Mouse (Mus musculus) lung, adult 2 months (tissue): ENCODE results near the gene Cd320. TPM values are rescaled to one million over a fixed set of nuclear protein-coding genes. Genes with fewer than 3 reads are reported as not detected.
"Not testable (repeated sequence)": the region's sequence is repeated elsewhere in the genome, so short reads cannot be mapped to it uniquely, and the experiment has no call there.

ENCODE experiments used
- DNase-seq: peaks from one replicate; pipeline ENCODE4 v3.0.0; 2022
- H3K4me1 ChIP-seq: fragments of 200-500 bp; 2 replicates; pipeline ENCODE4 v1.6.1; 2011; ENCODE audit warnings: low read length; ENCODE audit not compliant: control insufficient read depth, insufficient read depth
- H3K4me3 ChIP-seq: fragments of 200-500 bp; replicated peaks from 2 replicates; pipeline ENCODE3; 2011; ENCODE audit warnings: low read depth, mild to moderate bottlenecking, control low read depth, low read length; ENCODE audit errors: extremely low read depth
- CTCF ChIP-seq: fragments of 200-500 bp; IDR thresholded peaks from 2 replicates; pipeline ENCODE4 v1.5.1; 2011; ENCODE audit warnings: mild to moderate bottlenecking, low read length, control low read depth; ENCODE audit not compliant: insufficient read depth
- POLR2A ChIP-seq: fragments of 200-500 bp; IDR thresholded peaks from 2 replicates; pipeline ENCODE4 v1.6.1; 2011; ENCODE audit warnings: low read depth, mild to moderate bottlenecking, control low read depth, low read length, borderline replicate concordance; ENCODE audit errors: extremely low read depth
- WGBS: fragments of 180-500 bp; shearing (Covaris S2); methylation state at CpG from one replicate; pipeline ENCODE4 v1.1.7; 2018; 5-methylcytosine and 5-hydroxymethylcytosine counted together
- polyA plus RNA-seq: library from polyadenylated mRNA; depleted of rRNA; stranded (reverse); fragments of >200 nt; gene quantifications from 2 replicates; pipeline ENCODE4 v1.2.3, GENCODE M21; 2012; rRNA removed

Cd320 gene
- polyA plus RNA-seq, 1 experiment = 28.3 TPM

DNA sequence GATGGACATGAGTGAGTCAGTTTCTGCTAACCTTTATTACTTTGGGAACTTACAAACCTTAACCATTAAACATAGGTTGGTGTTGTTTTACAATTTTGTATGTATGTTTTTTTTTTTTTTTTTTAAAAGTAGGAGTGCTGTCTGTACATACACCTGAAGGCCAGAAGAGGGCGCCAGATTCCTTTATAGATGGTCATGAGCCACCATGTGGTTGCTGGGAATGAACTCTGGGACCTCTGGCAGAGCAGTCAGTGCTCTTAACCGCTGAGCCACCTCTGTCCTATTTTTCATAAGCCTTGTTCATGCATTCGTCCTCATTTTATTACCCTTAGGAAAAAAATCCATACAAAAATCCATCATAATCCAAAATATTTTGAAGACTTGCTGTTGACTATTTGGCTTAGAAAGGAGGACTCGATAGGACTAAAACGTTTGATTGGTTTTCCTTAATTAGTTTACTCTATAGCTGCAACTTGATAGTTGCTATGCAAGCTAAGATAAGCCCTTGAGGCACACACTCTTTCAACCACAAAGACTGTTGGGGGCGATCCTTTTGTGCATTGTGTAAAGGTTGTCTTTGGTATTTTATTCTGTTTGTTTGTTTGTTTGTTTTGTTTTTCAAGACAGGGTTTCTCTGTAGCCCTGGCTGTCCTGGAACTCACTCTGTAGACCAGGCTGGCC lies 54.4 kb downstream of the Cd320 start:
- Histone ChIP-seq H3K4me1 (no peaks in the 10 kb centered on the region), H3K4me3 (no peak overlapping the region)
- 42% methylated on average over 6 of the region's 6 CpGs for WGBS
- TF ChIP-seq CTCF (peak; percentile 54), POLR2A (no peak)
- no peak for DNase-seq

DNA sequence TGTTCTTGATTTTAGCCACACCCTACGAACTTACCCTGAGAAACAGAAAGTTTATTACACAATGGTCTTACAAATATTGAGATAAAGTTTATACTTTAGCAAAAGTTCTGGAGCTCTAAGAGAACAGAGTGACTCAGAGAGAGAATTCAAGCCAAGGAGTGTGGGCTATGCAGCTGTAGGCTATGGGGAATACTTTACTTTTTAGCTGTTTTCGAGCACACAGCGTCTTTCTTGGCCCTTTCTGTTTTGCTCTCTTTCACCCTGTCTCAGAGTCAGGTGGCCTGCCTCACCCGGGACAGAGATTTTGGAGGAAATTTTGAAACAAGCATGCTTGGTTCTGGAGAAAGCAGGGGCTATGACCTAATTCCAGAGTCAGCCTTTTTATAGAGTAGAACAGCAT lies 55.3 kb downstream of the Cd320 start:
- DNase-seq, H3K4me1 ChIP-seq, H3K4me3 ChIP-seq: not testable (repeated sequence)
- 71% methylated on average over 4 of the region's 4 CpGs for WGBS

Other genes starting within 250 kb of the Cd320 start
- 70.2 and 76.4 TPM in 2 replicates for gene Zfp414, start 214.0 kb upstream of the Cd320 start, polyA plus RNA-seq
- gene Pram1, start 205.0 kb upstream of the Cd320 start, polyA plus RNA-seq = 0.06 TPM in 1 of 2 replicates, not detected in the other
- gene Hnrnpm, start 156.2 kb upstream of the Cd320 start, polyA plus RNA-seq = 72.4 and 83.8 TPM in 2 replicates
- gene March2, start 124.4 kb upstream of the Cd320 start, polyA plus RNA-seq = 114 and 126 TPM in 2 replicates
- 389 and 406 TPM in 2 replicates for gene Rab11b, start 82.6 kb upstream of the Cd320 start, polyA plus RNA-seq
- 34.6 and 87.6 TPM in 2 replicates for gene Angptl4, start 61.3 kb upstream of the Cd320 start, polyA plus RNA-seq
- gene Kank3, start 32.6 kb upstream of the Cd320 start, polyA plus RNA-seq = 395 and 450 TPM in 2 replicates
- gene Rps28, start 18.5 kb upstream of the Cd320 start, polyA plus RNA-seq = 506 and 507 TPM in 2 replicates
- 334 and 389 TPM in 2 replicates for gene Ndufa7, start 18.5 kb upstream of the Cd320 start, polyA plus RNA-seq
- gene Gm7029, start 30.7 kb downstream of the Cd320 start, polyA plus RNA-seq = not detected in 2 replicates
- gene Kifc1, start 47.6 kb downstream of the Cd320 start, polyA plus RNA-seq = 1.2 and 3.0 TPM in 2 replicates
- 0.33 and 0.41 TPM in 2 replicates for gene Platr17, start 62.0 kb downstream of the Cd320 start, polyA plus RNA-seq
- 33.7 and 35.9 TPM in 2 replicates for gene Daxx, start 66.3 kb downstream of the Cd320 start, polyA plus RNA-seq
- 225 and 249 TPM in 2 replicates for gene Tapbp, start 72.8 kb downstream of the Cd320 start, polyA plus RNA-seq
- gene Zbtb22, start 72.8 kb downstream of the Cd320 start, polyA plus RNA-seq = 65.1 and 92.1 TPM in 2 replicates
- 247 and 272 TPM in 2 replicates for gene Rgl2, start 86.5 kb downstream of the Cd320 start, polyA plus RNA-seq
- gene Pfdn6, start 97.3 kb downstream of the Cd320 start, polyA plus RNA-seq = 19.2 and 26.2 TPM in 2 replicates
- gene Wdr46, start 97.6 kb downstream of the Cd320 start, polyA plus RNA-seq = 13.4 and 16.8 TPM in 2 replicates
- 11.4 and 12.6 TPM in 2 replicates for gene B3galt4, start 108.4 kb downstream of the Cd320 start, polyA plus RNA-seq
- gene Vps52, start 112.7 kb downstream of the Cd320 start, polyA plus RNA-seq = 62.8 and 70.3 TPM in 2 replicates
- gene Rps18, start 112.9 kb downstream of the Cd320 start, polyA plus RNA-seq = 260 and 331 TPM in 2 replicates
- gene H2-K1, start 157.3 kb downstream of the Cd320 start, polyA plus RNA-seq = 2,389 and 3,036 TPM in 2 replicates
- gene Ring1, start 181.6 kb downstream of the Cd320 start, polyA plus RNA-seq = 40.7 and 53.6 TPM in 2 replicates
- gene H2-Ke6, start 185.0 kb downstream of the Cd320 start, polyA plus RNA-seq = 91.2 and 130 TPM in 2 replicates
- 161 and 183 TPM in 2 replicates for gene Slc39a7, start 188.6 kb downstream of the Cd320 start, polyA plus RNA-seq
- 63.2 and 79.8 TPM in 2 replicates for gene Rxrb, start 188.7 kb downstream of the Cd320 start, polyA plus RNA-seq
- gene Col11a2, start 196.3 kb downstream of the Cd320 start, polyA plus RNA-seq = 1.0 and 1.3 TPM in 2 replicates
- 14.1 and 19.8 TPM in 2 replicates for gene H2-Oa, start 249.2 kb downstream of the Cd320 start, polyA plus RNA-seq